Mouse (Mus musculus) kidney, embryonic 15.5 days (tissue): ENCODE measurements around the gene Gm3238. TPM values are rescaled to one million over a fixed set of nuclear protein-coding genes. Genes with fewer than 3 reads are reported as not detected.
"Not testable (repeated sequence)": the region's sequence is repeated elsewhere in the genome, so short reads cannot be mapped to it uniquely, and the experiment has no call there.

Experiments used
- ATAC-seq: fragments of 200-750 bp; cut with Nextera tagmentation; replicated peaks from 2 replicates; pipeline ENCODE4 v1.8.0; 2017; ENCODE audit warnings: moderate TSS enrichment; ENCODE audit not compliant: low FRiP score
- H3K27ac ChIP-seq: fragments of 300-500 bp; sonication (generic); 2 replicates; pipeline ENCODE4 v1.5.1; 2015; ENCODE audit warnings: mild to moderate bottlenecking, inconsistent platforms
- H3K27me3 ChIP-seq: fragments of 300-500 bp; sonication (generic); 2 replicates; pipeline ENCODE4 v1.6.1; 2015; ENCODE audit warnings: inconsistent platforms
- H3K36me3 ChIP-seq: fragments of 300-500 bp; sonication (generic); 2 replicates; pipeline ENCODE4 v1.6.1; 2015; ENCODE audit warnings: inconsistent platforms
- H3K4me1 ChIP-seq: fragments of 300-500 bp; sonication (generic); 2 replicates; pipeline ENCODE4 v1.6.1; 2015; ENCODE audit warnings: inconsistent platforms
- H3K4me2 ChIP-seq: fragments of 300-500 bp; sonication (generic); 2 replicates; pipeline ENCODE4 v1.6.1; 2015; ENCODE audit warnings: moderate library complexity, mild to moderate bottlenecking, inconsistent platforms
- H3K4me3 ChIP-seq: fragments of 300-500 bp; sonication (generic); replicated peaks from 2 replicates; pipeline ENCODE4 v1.5.1; 2015; ENCODE audit warnings: mild to moderate bottlenecking, inconsistent platforms
- H3K9ac ChIP-seq: fragments of 300-500 bp; sonication (generic); 2 replicates; pipeline ENCODE4 v1.6.1; 2015; ENCODE audit warnings: mild to moderate bottlenecking, inconsistent platforms
- H3K9me3 ChIP-seq: fragments of 300-500 bp; sonication (generic); replicated peaks from 2 replicates; pipeline ENCODE4 v1.6.1; 2016; ENCODE audit warnings: inconsistent platforms
- WGBS: fragments of 180-500 bp; shearing (Covaris S2); methylation state at CpG from one replicate; pipeline ENCODE4 v1.1.7; 2015; ENCODE audit warnings: mixed read lengths; 5-methylcytosine and 5-hydroxymethylcytosine counted together
- polyA plus RNA-seq: library from polyadenylated mRNA; unstranded; fragments of >200 nt; fragmentation: Nextera tagmentation; extraction: Ambion mirVana; gene quantifications from 2 replicates; pipeline ENCODE4 v1.2.1, GENCODE M21; 2015

Gene Gm3238
- polyA plus RNA-seq, result not detected in 2 replicates

DNA sequence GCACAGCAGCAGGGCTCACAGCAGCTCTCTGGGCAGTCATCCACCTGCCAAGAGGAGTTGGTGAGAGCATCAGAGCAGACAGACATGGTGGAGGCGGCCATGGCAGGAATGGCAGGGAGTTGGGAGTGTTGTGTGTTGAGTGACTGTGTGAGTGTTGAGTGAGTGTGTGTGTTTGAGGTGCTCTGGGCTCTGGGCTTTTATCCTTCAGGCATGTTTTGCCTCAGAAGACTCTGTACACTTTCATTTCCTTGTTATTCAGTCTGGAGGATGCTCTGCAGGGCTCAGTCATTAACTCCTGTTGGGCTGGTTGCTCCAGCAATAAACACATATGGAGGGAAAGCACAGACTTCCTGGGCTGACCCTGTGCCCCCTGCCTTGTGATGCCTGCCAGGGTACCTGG is at the start of gene Gm3238:
TSS of gene Gm3238 (minus strand) at position 101 of the 400 bp plus-strand sequence.
- H3K4me3 ChIP-seq, H3K9me3 ChIP-seq, ATAC-seq, H3K27me3 ChIP-seq, H3K4me2 ChIP-seq, H3K9ac ChIP-seq, H3K27ac ChIP-seq, H3K36me3 ChIP-seq, H3K4me1 ChIP-seq: not testable (repeated sequence)
- 86% methylated on average over 1 of the region's 1 CpGs for WGBS

DNA sequence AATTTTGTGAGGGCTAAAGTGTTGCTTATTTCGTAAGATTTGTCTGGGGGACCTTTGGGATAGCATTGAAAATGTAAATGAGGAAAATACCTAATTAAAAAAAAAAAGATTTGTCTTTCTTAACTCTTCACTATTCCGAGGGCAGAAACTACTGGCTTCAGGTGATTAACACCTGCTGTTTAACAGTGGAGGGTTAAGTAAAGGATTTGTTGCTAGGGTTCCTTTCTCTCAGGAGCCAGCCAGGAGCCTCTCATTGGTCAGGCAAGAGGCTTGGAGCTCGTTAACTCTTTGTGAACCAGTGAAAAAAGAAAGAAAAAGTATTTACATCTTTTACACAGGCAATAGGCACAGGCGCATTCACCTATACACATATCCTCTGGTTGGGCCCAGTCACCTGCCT is 48.1 kb upstream of the Gm3238 start:
- Histone ChIP-seq H3K4me1 (no peaks in the 10 kb centered on the region), H3K27ac (no peak overlapping the region), H3K27me3 (no peaks in the 10 kb centered on the region), H3K9ac (no peak overlapping the region), H3K4me3 (no peak overlapping the region), H3K9me3 (no peaks in the 10 kb centered on the region), H3K4me2 (no peak overlapping the region), H3K36me3 (no peaks in the 10 kb centered on the region)
- WGBS, result 51% methylated on average over 4 of the region's 4 CpGs
- no peak for ATAC-seq

DNA sequence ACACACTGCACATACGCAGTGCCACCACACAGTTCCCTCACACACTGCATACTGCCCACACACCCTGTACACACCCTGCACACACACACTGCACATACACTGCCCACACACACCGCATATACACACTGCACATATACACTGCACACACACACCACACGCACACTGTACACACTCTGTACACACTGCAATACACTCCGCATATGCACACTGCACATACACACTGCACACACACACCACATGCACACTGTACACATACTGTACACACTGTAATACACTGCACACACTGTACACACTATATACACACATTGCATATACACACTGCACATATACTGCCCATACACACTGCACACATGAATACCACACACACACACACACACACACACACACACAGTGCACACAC is 47.4 kb upstream of the Gm3238 start:
- H3K36me3 ChIP-seq, result no peaks in the 10 kb centered on the region
- WGBS, result 96% methylated on average over 4 of the region's 4 CpGs
- H3K27me3 ChIP-seq, result no peaks in the 10 kb centered on the region
- no peak overlapping the region for H3K9ac ChIP-seq
- no peak overlapping the region for H3K27ac ChIP-seq
- ATAC-seq, result no peak
- H3K4me1 ChIP-seq, result no peaks in the 10 kb centered on the region
- H3K4me2 ChIP-seq, result no peak overlapping the region
- H3K4me3 ChIP-seq, result no peak overlapping the region
- H3K9me3 ChIP-seq, result no peaks in the 10 kb centered on the region

DNA sequence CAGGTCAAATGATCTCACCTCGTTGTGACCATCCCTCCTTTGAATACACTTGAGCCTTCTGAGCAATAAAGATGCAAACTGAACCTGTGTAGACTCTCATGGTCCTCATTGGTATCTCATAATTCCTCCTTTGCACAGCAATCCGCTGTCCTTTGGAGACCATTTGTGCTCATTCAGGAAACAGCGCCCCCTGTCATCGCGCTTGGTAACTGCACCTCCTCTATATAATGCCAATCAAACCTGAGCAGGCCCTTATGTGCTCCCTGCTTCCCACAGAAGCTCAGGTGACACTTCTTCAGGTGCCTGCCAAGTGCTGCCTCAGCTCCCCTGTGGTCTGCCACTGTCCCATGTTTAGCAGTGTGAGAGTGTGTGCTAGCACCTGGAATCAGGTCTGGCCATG is 44.4 kb upstream of the Gm3238 start:
- no peak overlapping the region for H3K27ac ChIP-seq
- no peaks in the 10 kb centered on the region for H3K27me3 ChIP-seq
- ATAC-seq, result no peak
- WGBS, result 30% methylated on average over 5 of the region's 5 CpGs
- no peaks in the 10 kb centered on the region for H3K36me3 ChIP-seq
- no peak overlapping the region for H3K4me2 ChIP-seq
- H3K4me3 ChIP-seq, result no peak overlapping the region
- H3K9me3 ChIP-seq, result no peaks in the 10 kb centered on the region
- no peaks in the 10 kb centered on the region for H3K4me1 ChIP-seq
- H3K9ac ChIP-seq, result no peak overlapping the region

DNA sequence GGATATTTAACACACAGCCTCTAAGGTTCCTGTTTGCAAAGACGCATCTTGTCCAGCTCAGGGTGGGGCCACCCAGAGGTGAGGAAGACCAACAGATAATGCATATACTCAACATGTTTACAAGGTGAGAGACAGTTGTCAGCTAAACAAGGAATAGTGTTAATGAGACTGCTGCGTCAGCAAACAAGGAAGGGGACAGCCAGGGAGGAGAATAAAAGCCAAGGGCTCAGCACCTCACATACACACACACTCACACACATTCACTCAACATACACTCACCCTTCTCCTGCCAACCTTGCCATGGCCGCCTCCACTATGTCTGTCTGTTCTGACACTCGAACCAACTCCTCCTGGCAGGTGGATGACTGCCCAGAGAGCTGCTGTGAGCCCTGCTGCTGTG is 43.3 kb upstream of the Gm3238 start, which contains the start of gene Gm2696:
TSS of gene Gm2696 (plus strand) at position 301 of the 400 bp plus-strand sequence.
- ATAC-seq, result no peak
- Histone ChIP-seq H3K4me2 (no peak within 1 kb of the TSS), H3K27me3 (no peaks in the 10 kb centered on the region), H3K27ac (no peak within 1 kb of the TSS), H3K9ac (no peak within 1 kb of the TSS), H3K4me1 (no peaks in the 10 kb centered on the region), H3K4me3 (no peak within 1 kb of the TSS), H3K36me3 (no peaks in the 10 kb centered on the region), H3K9me3 (no peaks in the 10 kb centered on the region)
- WGBS, result 53% methylated on average over 4 of the region's 4 CpGs

DNA sequence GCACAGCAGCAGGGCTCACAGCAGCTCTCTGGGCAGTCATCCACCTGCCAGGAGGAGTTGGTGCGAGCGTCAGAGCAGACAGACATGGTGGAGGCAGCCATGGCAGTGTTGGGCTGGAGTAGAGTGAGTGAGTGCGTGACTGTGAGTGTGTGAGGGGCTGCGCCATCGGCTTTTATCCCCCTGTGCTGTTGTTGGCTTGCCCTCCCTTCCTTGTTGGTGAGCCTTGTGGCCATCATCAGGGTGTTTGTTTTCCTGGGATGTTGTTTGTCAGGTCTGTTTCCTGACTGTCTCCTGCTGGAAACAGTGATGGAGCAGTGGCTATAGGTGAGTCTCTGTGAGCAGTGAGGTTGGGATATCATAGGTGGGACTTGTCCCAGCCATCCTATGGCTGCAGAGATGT is 40.6 kb upstream of the Gm3238 start, which contains the start of gene Gm9507:
TSS of gene Gm9507 (minus strand) at position 101 of the 400 bp plus-strand sequence.
- Histone ChIP-seq H3K36me3 (no peaks in the 10 kb centered on the region), H3K27me3 (no peaks in the 10 kb centered on the region), H3K9me3 (no peaks in the 10 kb centered on the region), H3K27ac (no peak within 1 kb of the TSS), H3K4me1 (no peaks in the 10 kb centered on the region), H3K9ac (no peak within 1 kb of the TSS), H3K4me2 (no peak within 1 kb of the TSS), H3K4me3 (no peak within 1 kb of the TSS)
- ATAC-seq, result no peak
- 68% methylated on average over 5 of the region's 5 CpGs for WGBS

DNA sequence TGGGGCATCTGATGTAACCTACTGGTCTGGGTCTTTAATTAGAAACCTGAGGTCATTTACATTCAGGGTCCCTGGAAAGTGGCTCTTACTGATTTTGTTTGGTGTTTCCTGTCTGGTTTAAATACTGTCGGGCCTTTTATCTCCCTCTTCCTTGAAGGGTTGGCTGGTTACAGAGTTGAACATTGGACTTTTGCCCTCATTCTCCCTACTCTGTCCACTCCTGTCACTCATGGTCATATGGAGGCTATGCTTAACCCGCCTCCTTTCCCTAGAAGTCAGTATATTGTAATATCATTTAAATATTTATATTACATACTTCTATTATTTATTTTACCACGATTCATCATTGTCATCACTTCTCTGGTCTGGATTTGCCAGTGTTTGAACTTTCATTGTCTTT is 33.0 kb upstream of the Gm3238 start:
- ATAC-seq, result no peak
- Histone ChIP-seq H3K27me3 (no peaks in the 10 kb centered on the region), H3K9me3 (no peaks in the 10 kb centered on the region), H3K27ac (no peak overlapping the region), H3K9ac (no peak overlapping the region), H3K4me2 (no peak overlapping the region), H3K4me1 (no peaks in the 10 kb centered on the region), H3K36me3 (no peaks in the 10 kb centered on the region), H3K4me3 (no peak overlapping the region)
- 84% methylated on average over 3 of the region's 3 CpGs for WGBS

DNA sequence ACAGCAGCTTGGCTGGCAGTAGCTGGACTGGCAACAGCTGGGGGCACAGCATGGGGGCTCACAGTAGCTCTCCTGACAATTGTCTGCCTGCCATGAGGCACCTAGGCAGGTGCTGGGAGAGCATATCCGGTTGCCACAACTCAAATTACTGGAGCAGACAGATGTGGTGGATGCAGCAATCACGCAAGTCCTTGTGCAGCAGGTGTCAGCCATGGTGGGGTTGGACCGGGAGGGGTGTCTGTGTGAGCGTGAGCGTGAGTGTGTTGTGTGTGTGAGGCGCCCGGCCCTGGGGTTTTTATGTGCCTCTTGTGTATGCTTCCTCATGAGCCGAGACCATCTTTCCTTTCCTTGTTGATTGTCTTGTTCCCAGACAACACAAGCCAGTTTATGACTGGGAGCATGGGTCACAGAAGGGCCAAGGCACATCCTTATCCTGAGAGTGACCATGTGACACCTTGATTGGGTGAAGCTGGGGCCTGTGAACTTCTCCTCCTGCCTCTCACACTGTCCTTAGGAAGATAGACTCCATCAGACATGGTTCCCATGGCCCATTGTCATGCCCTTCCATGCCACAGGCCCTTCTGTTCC is 27.9 kb upstream of the Gm3238 start, which contains the start of gene Gm19668:
TSS of gene Gm19668 (minus strand) at position 213 of the 588 bp plus-strand sequence.
- Histone ChIP-seq H3K4me3 (no peak within 1 kb of the TSS), H3K9ac (no peak within 1 kb of the TSS), H3K9me3 (no peaks in the 10 kb centered on the region), H3K4me1 (0 out of 2 replicates have a peak, but pooled peaks cover 2% of the 10 kb centered on the region), H3K4me2 (no peak within 1 kb of the TSS), H3K27me3 (no peaks in the 10 kb centered on the region), H3K36me3 (no peaks in the 10 kb centered on the region), H3K27ac (no peak within 1 kb of the TSS)
- ATAC-seq, result no peak
- 46% methylated on average over 8 of the region's 8 CpGs for WGBS

DNA sequence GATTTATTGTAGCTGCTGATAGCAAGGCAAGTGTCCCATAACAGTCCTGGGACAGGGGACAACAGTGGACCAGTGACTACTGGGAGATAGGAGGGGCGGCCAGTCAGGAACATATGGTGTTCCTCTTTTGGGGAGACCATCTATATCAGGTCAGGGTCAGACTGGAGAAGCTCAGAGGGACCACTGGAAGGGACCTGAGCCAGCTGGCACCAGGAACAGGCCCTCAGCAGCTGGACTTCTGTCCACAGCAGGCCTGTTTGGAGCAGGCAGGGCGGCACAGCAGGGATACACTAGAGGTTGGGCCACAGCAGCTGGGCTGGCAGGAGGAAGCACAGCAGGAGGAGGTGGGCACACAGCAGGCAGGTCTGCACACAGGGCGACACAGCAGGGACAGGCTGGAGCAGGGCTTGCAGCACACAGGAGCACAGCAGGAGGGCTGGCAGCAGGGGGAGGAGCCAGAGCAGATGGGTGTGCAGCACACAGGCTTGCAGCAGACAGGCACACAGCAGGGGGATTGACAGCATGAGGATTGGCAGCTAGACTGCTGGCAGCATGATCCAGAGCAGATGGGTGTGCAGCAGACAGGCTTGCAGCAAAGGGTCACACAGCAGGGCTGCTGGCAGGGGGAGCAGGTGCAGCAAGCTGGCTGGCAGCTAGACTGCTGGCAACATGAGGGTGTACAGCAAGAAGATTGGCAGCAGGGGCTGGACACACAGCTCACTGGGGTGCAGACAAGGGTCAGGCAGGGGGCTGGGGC is 27.2 kb upstream of the Gm3238 start:
- H3K27ac ChIP-seq, H3K36me3 ChIP-seq, ATAC-seq, H3K4me3 ChIP-seq, H3K27me3 ChIP-seq, H3K4me1 ChIP-seq, H3K9me3 ChIP-seq, H3K4me2 ChIP-seq, H3K9ac ChIP-seq: not testable (repeated sequence)
- WGBS, result 47% methylated on average over 3 of the region's 3 CpGs

DNA sequence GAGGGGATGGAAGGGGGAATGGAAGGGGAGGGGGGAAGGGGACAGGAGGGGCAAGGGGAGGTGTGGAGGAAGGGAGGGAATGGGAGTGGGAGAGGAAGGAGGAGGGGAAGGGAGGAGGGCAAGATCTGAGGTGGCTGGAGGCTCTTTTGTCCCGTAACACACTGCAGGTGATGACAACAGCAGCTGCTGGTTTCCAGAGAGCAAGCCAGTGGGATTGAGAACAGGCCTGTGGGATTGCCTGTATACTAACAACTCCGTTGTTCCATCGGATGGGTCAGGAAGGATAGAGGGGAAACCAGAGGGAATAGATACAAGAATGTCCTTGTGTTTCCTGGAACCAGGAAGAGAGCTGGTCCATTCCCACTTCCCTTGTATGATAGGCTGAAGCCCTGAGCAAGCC is 26.6 kb upstream of the Gm3238 start:
- Histone ChIP-seq H3K27me3 (no peaks in the 10 kb centered on the region), H3K9me3 (no peaks in the 10 kb centered on the region), H3K4me3 (no peak overlapping the region), H3K27ac (no peak overlapping the region), H3K4me2 (no peak overlapping the region), H3K4me1 (0 out of 2 replicates have a peak, but pooled peaks cover 2% of the 10 kb centered on the region), H3K36me3 (no peaks in the 10 kb centered on the region), H3K9ac (no peak overlapping the region)
- ATAC-seq, result no peak
- 30% methylated on average over 3 of the region's 3 CpGs for WGBS

DNA sequence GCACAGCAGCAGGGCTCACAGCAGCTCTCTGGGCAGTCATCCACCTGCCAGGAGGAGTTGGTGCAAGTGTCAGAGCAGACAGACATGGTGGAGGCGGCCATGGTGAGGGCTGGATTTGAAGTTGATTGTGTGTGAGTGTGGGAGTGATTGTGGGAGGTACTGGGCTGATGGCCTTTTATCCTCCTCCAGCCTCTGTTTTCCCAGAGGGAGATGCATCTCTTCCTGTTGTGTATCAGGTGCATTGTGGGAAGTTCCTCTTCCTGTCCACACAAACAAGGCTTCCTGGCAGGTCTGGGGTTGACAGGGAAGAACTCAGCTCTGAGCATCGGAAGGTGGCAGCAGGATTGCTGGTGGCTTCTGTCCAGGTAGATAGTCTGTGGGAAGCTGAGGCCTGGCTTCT is 23.9 kb upstream of the Gm3238 start, which contains the start of gene Gm9639:
TSS of gene Gm9639 (minus strand) at position 101 of the 400 bp plus-strand sequence.
- Histone ChIP-seq H3K4me3 (no peak within 1 kb of the TSS), H3K27me3 (no peaks in the 10 kb centered on the region), H3K4me1 (0 out of 2 replicates have a peak, but pooled peaks cover 2% of the 10 kb centered on the region), H3K9ac (no peak within 1 kb of the TSS), H3K36me3 (no peaks in the 10 kb centered on the region), H3K9me3 (no peaks in the 10 kb centered on the region), H3K27ac (no peak within 1 kb of the TSS), H3K4me2 (no peak within 1 kb of the TSS)
- WGBS, result 39% methylated on average over 2 of the region's 2 CpGs
- ATAC-seq, result no peak

DNA sequence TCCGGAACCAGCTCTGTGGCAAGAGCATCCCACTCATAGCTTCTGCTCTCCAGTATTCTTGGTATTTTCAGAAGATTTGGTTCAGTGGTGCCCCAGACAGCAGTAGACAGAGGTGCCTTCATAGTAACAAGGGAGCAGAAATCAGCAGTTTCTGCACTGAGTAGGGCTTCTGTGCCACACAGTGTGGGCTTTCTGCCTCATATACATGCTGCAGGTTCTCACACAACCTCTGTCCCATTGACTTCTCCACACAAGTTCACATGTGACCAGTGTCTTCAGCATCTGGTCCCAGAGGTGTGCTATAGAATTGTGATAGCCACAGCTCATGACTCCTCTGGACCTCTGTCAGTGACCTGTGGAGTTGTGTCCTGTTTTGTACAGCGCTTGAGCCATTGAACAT is 17.5 kb upstream of the Gm3238 start:
- WGBS, result 61% methylated on average over 2 of the region's 2 CpGs

More for the DNA sequence above, 17.5 kb upstream of the Gm3238 start:
- Histone ChIP-seq H3K4me3 (no peak overlapping the region), H3K36me3 (no peaks in the 10 kb centered on the region), H3K27ac (no peak overlapping the region), H3K4me2 (no peak overlapping the region), H3K4me1 (no peaks in the 10 kb centered on the region), H3K9me3 (no peaks in the 10 kb centered on the region), H3K9ac (no peak overlapping the region), H3K27me3 (no peaks in the 10 kb centered on the region)
- no peak for ATAC-seq
